Mouse (Mus musculus): Measurements from ENCODE around the gene Sema5b. TPM values are rescaled to one million over a fixed set of nuclear protein-coding genes. Genes with fewer than 3 reads are reported as not detected.

Sema5b gene
- total RNA-seq, 2 experiments from 2014 or later = 29.9 to 30.5 TPM

DNA sequence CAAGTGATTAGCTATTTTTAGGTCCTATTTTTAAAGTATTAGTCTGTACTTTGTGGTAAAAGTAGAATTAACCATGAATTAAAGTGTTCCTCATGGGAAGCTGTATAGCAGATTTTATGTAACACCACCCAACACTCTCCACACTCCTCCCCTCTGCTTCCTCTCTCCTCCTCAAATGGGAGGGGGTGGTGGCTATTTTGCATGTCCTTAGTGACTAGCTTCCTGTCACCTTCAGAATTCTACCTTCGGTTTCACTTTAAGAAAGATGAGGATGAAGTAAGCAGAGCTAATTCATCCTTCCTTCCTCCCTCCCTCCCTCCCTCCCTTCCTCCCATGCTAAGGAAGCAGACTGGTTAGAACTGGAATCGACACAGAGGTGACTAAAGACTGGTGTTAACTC lies 155.2 kb downstream of the Sema5b start:
- intact Hi-C loops (cut with DNase I) = no loop called here

GRCm38 (mm10) chr16:35701823-35702222 lies 160.9 kb downstream of the Sema5b start:
- DNase-seq = no peak
- intact Hi-C loops (cut with DNase I) = no loop called here

More for the DNA sequence above, 155.2 kb downstream of the Sema5b start:
- DNase-seq = no peak

DNA sequence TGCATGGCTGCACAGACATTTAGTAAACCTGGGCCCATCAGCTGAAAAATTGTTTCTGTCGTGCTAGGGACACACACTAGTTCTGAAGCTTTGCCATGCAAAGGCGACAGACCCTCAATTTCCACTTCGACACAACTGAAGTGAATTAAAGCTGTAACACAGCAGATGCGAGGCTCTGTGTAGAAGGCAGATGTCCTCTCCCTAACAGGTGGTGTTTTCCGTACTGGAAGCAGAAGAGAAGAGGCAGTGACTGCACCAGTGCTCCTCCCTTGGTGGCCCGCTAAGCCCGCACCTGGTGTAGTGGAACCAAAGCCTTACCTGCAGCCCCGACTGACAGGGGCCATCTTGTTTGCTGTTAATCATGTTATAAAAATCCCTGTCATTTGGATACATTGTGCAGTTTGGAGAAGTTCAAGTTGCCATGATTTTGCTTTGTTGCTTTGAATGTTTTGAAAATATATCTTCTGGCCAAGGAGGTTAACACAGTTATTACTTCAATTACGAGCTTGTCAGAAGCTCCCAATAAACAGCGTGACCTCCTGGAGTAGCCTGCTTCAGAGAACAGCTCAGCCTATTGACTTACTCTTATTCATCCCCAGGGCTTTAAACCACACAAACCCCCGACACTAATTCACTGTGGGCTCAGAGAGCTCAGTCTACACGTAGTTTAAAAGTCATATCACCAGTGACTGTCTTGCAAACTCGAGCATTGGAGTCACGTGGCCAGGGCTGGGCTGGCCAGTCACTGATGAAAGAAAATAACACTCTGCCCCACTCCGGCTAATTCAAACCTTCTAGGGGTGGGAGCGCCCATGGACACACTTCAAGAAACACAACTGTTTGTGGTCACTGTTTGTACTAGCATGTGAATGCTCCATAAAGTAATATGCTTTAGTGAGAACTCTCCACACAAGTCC lies 163.1 kb downstream of the Sema5b start:
- no peak for DNase-seq
- intact Hi-C loops (cut with DNase I) = no loop called here

- no peak for DNase-seq
- intact Hi-C loops (cut with DNase I) = no loop called here
These were observed 163.9 kb downstream of the Sema5b start for GRCm38 (mm10) chr16:35704796-35705195.

GRCm38 (mm10) chr16:35707004-35707403 lies 166.1 kb downstream of the Sema5b start:
- DNase-seq = no peak
- intact Hi-C loops (cut with DNase I) = no loop called here

DNA sequence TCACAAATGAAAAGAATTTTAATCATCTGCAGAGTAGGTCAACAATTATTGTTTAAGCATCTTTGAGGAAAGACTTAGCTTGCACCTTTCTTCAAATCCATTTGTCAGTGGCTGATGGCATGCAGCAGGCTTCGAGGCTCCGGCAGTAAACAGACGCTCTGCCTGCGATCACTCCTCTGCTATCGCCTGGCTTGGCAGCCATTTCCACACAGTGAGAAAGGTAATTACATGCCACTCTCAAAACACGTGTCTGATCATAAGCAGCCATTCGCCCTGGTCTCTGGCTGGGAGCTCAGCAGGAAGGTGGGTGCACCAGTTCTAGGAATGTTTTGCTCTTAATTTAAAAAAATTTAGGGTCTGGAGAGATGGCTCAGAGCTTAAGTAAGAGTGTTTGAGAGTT lies 170.1 kb downstream of the Sema5b start:
- DNase-seq = no peak
- intact Hi-C loops (cut with DNase I) = loop anchor here (5.0 kb wide), 1 partner anchor 174 kb away; no protein-coding TSS in a partner anchor

- DNase-seq = no peak
- intact Hi-C loops (cut with DNase I) = loop anchor here (5.0 kb wide), 1 partner anchor 176 kb away; no protein-coding TSS in a partner anchor
These were observed 172.7 kb downstream of the Sema5b start for GRCm38 (mm10) chr16:35713606-35714005.

Other genes starting within 250 kb of the Sema5b start
- 10 to 100 TPM; 23.3 to 23.5 TPM for gene Sec22a, start 177.2 kb upstream of the Sema5b start, total RNA-seq (2021)
- gene Pdia5, start 50.3 kb upstream of the Sema5b start, total RNA-seq (2021) = 1 to 10 TPM; 6.6 to 7.4 TPM
- 10 to 100 TPM; 89.4 to 95.2 TPM for gene Dirc2, start 228.2 kb downstream of the Sema5b start, total RNA-seq (2021)
- 10 to 100 TPM; 10.5 to 11.0 TPM for gene Hspbap1, start 229.2 kb downstream of the Sema5b start, total RNA-seq (2021)